Mouse (Mus musculus) C2C12 (cell line): ENCODE data around the gene Slc39a7. TPM values are rescaled to one million over a fixed set of nuclear protein-coding genes. Genes with fewer than 3 reads are reported as not detected.

Experiments used
- H3K27me3 ChIP-seq: one replicate; pipeline ENCODE4 v1.6.1; 2011; ENCODE audit not compliant: control insufficient read depth, insufficient read depth, insufficient read length
- H3K36me3 ChIP-seq: one replicate; pipeline ENCODE4 v1.6.1; 2011; ENCODE audit not compliant: control insufficient read depth, insufficient read depth
- H3K4me3 ChIP-seq: one replicate; pipeline ENCODE4 v1.5.1; 2011; ENCODE audit warnings: mild to moderate bottlenecking, control low read depth; ENCODE audit not compliant: poor library complexity, insufficient read depth, severe bottlenecking
- H3K79me2 ChIP-seq: one replicate; pipeline ENCODE4 v1.6.1; 2011; ENCODE audit not compliant: control insufficient read depth, insufficient read depth
- H3K79me3 ChIP-seq: one replicate; pipeline ENCODE4 v1.6.1; 2011; ENCODE audit warnings: low read depth, control low read depth
- H3ac ChIP-seq: one replicate; pipeline ENCODE3; 2011; ENCODE audit warnings: low read depth; ENCODE audit not compliant: control insufficient read depth, insufficient read length
- CEBPB ChIP-seq: IDR thresholded peaks from one replicate; pipeline ENCODE4 v1.6.1; 2011; ENCODE audit warnings: low read depth, mild to moderate bottlenecking, control low read depth, moderate library complexity
- CTCF ChIP-seq: IDR thresholded peaks from one replicate; pipeline ENCODE4 v1.5.1; 2011; ENCODE audit not compliant: control insufficient read depth, insufficient read depth, insufficient read length
- FOSL1 ChIP-seq: IDR thresholded peaks from one replicate; pipeline ENCODE4 v1.8.0; 2011; ENCODE audit warnings: mild to moderate bottlenecking, low read length; ENCODE audit not compliant: poor library complexity, insufficient read depth, severe bottlenecking
- MAX ChIP-seq: IDR thresholded peaks from one replicate; pipeline ENCODE4 v1.6.1; 2011; ENCODE audit warnings: mild to moderate bottlenecking, control low read depth
- MYOD1 ChIP-seq: IDR thresholded peaks from one replicate; pipeline ENCODE4 v1.6.1; 2011; ENCODE audit warnings: low read depth; ENCODE audit not compliant: control insufficient read depth, insufficient read length
- MYOG ChIP-seq: IDR thresholded peaks from one replicate; pipeline ENCODE4 v1.6.1; 2011; ENCODE audit not compliant: control insufficient read depth, insufficient read length; ENCODE audit errors: extremely low read depth
- USF1 ChIP-seq: IDR thresholded peaks from one replicate; pipeline ENCODE4 v1.6.1; 2011; ENCODE audit warnings: low read depth, mild to moderate bottlenecking, control low read depth, moderate library complexity
- polyA plus RNA-seq: library from polyadenylated mRNA; unstranded; fragments of >200 nt; fragmentation: generic; extraction: Trizol; gene quantifications from one replicate; pipeline ENCODE4 v1.2.1, GENCODE M21; 2012; ENCODE audit warnings: missing spikeins

The Slc39a7 gene
- polyA plus RNA-seq, 1 experiment, result 175 TPM

DNA sequence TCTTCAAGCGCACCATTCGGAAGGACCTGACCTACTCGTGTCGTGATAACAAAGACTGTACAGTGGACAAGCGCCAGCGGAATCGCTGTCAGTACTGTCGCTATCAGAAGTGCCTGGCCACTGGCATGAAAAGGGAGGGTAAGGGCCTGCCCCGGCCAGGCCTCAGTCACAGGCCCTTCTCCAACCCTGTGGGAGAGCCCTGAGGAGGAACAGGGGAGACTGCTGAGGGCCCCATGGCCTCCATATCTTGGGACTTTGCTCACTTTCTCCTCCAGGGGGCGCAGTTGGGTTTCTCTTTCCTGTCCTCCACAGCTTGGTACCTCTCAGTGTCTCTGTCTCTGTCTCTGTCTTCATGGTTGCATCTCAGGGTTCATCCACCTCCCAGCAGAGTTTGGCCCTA lies 2.6 kb upstream of the Slc39a7 start:
- Histone ChIP-seq H3ac (no peak overlapping the region), H3K27me3 (no peaks in the 10 kb centered on the region), H3K36me3 (peaks cover 38% of the 10 kb centered on the region), H3K79me3 (peaks cover 29% of the 10 kb centered on the region), H3K79me2 (peaks cover 49% of the 10 kb centered on the region), H3K4me3 (no peak overlapping the region)
- TF ChIP-seq MAX, result no peak
- TF ChIP-seq CTCF, result peak; percentile 38

DNA sequence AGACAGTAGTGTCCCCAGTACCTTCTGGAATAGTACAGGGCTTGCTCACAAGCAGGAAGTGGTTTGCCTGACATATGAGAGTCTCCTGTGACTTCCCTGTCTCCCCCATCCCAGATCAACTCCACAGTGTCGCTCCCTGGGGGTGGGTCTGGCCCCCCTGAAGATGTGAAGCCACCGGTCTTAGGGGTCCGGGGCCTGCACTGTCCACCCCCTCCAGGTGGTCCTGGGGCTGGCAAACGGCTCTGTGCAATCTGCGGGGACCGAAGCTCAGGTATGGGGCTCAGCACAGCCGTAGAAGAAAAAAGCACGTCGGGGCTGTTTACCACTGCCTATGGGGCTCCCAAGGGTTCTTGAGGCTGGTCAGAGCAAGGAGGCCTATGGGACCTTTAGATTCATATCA lies 2.0 kb upstream of the Slc39a7 start:
- TF ChIP-seq CEBPB (no peak), USF1 (no peak), CTCF (no peak), MYOD1 (no peak), MYOG (no peak), MAX (no peak), FOSL1 (no peak)
- Histone ChIP-seq H3K4me3 (peak overlapping the region; percentile 15), H3K27me3 (no peaks in the 10 kb centered on the region), H3K79me3 (peaks cover 32% of the 10 kb centered on the region), H3K79me2 (peaks cover 55% of the 10 kb centered on the region), H3ac (peak overlapping the region; percentile 91), H3K36me3 (peaks cover 44% of the 10 kb centered on the region)

DNA sequence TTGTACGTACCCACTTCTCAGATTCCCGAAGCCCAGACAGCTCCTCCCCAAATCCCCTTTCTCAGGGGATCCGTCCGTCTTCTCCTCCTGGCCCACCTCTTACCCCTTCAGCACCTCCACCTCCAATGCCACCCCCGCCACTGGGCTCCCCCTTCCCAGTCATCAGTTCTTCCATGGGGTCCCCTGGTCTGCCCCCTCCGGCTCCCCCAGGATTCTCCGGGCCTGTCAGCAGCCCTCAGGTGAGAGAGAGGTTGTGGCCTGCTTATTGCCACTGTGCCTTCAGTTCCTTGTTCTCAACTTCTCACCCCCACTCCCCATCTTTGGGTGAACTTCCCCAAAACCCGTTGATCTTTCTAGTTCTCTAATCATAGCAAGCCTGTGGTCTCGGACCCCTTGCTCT lies 1.3 kb upstream of the Slc39a7 start:
- Histone ChIP-seq H3K36me3 (peaks cover 48% of the 10 kb centered on the region), H3K79me2 (peaks cover 57% of the 10 kb centered on the region), H3K79me3 (peaks cover 32% of the 10 kb centered on the region), H3K4me3 (peak overlapping the region; percentile 96), H3K27me3 (no peaks in the 10 kb centered on the region), H3ac (peak overlapping the region; percentile 91)
- TF ChIP-seq MAX, result no peak
- no peak for TF ChIP-seq MYOG
- TF ChIP-seq CEBPB, result no peak
- TF ChIP-seq USF1, result no peak
- TF ChIP-seq CTCF, result no peak
- TF ChIP-seq FOSL1, result no peak
- TF ChIP-seq MYOD1, result no peak

DNA sequence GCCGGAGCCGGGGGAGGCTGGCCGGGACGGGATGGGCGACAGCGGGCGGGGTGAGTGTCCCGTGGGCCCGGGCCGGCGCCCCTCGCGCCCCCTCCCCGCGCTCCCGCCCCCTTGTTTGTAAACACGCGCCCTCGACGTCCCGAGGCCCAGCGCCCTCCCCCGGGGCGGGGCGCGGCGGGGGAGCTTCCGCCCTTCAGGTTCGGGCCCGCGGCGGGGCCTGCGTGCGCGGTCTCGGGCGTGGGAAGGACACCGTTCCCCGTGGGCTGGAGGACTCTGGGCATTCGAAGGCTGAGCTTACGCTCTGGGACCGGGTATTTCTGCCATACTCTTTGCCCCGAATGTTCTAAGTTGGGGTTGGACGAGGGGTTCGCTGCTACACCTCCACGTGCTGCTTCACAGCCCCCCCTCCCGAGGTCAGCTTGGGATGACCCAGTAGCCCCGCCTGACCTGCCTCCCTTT lies 721 bp upstream of the Slc39a7 start:
- no peak for TF ChIP-seq MYOG
- no peak for TF ChIP-seq CEBPB
- no peak for TF ChIP-seq FOSL1
- TF ChIP-seq MAX, result peak; percentile 73
- TF ChIP-seq CTCF, result no peak
- H3ac ChIP-seq, result peak overlapping the region; percentile 91
- H3K4me3 ChIP-seq, result peak overlapping the region; percentile 96
- H3K27me3 ChIP-seq, result no peaks in the 10 kb centered on the region
- H3K79me3 ChIP-seq, result peaks cover 32% of the 10 kb centered on the region
- peaks cover 57% of the 10 kb centered on the region for H3K79me2 ChIP-seq
- peaks cover 42% of the 10 kb centered on the region for H3K36me3 ChIP-seq

- Histone ChIP-seq H3K79me3 (peaks cover 32% of the 10 kb centered on the region), H3ac (peak overlapping the region; percentile 97), H3K27me3 (no peaks in the 10 kb centered on the region), H3K79me2 (peaks cover 57% of the 10 kb centered on the region), H3K36me3 (peaks cover 30% of the 10 kb centered on the region), H3K4me3 (peak overlapping the region; percentile 96)
- TF ChIP-seq MAX (no peak), FOSL1 (no peak), MYOD1 (no peak), CEBPB (no peak), CTCF (no peak), MYOG (no peak)
Measured at GRCm38 (mm10) chr17:34030861-34031326, 588 bp downstream of the Slc39a7 start.

DNA sequence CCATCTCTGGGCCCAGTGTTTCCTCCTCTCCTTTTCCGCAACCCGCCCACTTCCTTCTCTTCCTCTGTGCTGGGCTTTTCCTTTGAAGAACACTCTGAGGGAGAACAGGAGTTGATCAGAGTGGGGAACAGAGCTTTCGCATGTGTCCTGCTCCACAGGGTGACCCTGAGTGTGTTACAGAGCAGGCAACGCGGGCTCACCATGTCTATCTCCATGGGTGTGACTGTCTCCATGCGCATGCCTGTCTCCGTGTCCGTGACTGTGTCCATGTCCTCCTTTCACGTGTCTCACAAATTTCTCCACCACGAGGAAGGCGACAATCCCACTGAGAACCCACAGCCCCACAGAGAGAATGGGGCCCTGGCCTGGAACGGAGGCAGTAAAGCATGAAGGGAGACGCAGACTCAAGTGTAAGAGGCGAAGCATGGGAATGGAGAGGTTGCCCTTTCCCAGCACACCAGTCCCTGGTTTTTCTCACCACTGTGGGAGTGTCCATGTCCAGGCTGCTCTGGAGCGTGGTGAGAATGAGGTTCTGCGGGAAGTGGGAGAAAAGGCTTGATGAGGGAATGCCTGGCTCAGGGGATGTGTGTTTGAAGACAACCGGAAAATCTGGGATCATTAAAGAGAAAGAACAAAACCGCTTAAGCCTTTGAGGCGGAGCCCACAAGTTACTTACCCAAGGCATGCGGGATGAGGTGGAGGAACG lies 1.4 kb downstream of the Slc39a7 start:
- Histone ChIP-seq H3ac (peak overlapping the region; percentile 97), H3K27me3 (no peaks in the 10 kb centered on the region), H3K36me3 (peaks cover 24% of the 10 kb centered on the region), H3K79me3 (peaks cover 32% of the 10 kb centered on the region), H3K79me2 (peaks cover 57% of the 10 kb centered on the region), H3K4me3 (peak overlapping the region; percentile 96)
- TF ChIP-seq MYOG (no peak), USF1 (no peak), CEBPB (no peak), MYOD1 (no peak), CTCF (no peak), FOSL1 (no peak), MAX (no peak)
